Mouse (Mus musculus): Measurements from ENCODE around the gene Zfp459.

DNA sequence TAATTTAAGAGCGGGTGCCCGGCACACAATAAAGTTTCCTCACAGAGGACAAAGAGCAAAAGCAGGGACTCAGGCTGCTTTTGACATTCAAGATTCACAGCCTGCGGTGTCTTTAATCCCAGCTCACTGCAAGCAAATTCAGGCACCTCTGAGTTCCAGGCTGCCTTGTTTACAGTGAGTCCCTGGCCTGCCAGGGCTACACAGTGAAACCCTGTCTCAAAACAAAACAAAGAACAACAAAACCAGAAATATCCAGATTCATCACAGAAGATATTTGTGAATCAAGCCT is 30.7 kb upstream of the Zfp459 start:
- TF ChIP-seq TAL1 (IDR thresholded peaks at IDR 0.05; ENCODE audit: low read length): no peak
- TF ChIP-seq GATA1 (IDR thresholded peaks at IDR 0.05; ENCODE audit: low read length): no peak

All from erythroblast, embryonic 14.5 days (primary cell).